Mouse (Mus musculus): ENCODE data around the gene Crebrf. TPM values are rescaled to one million over a fixed set of nuclear protein-coding genes. Genes with fewer than 3 reads are reported as not detected.

Gene Crebrf
- polyA plus RNA-seq, 1 experiment from 2014 or later, result 5.8 TPM

GRCm38 (mm10) chr17:26721802-26722201 lies 6.4 kb downstream of the Crebrf start:
- H3K9me3 ChIP-seq (ENCODE audit: low read length), result no peaks in the 10 kb centered on the region
- H3K36me3 ChIP-seq (replicated peaks; ENCODE audit: insufficient read depth, low read length), result peaks cover 6% of the 10 kb centered on the region; the same call in 1 of the 2 replicates
- TF ChIP-seq CTCF (IDR thresholded peaks at IDR 0.05; ENCODE audit: low read depth), result no peak
- peak; percentile 66 for TF ChIP-seq EP300 (IDR thresholded peaks at IDR 0.05; ENCODE audit: low read depth)
- H3K4me3 ChIP-seq (ENCODE audit: low read depth, low read length), result no peak overlapping the region
- ATAC-seq (no peak), DNase-seq (no peak)
- H3K4me2 ChIP-seq (ENCODE audit: low read depth, low read length), result no peak overlapping the region
- H3K27me3 ChIP-seq (ENCODE audit: insufficient read depth, low read length), result no peaks in the 10 kb centered on the region
- WGBS (ENCODE audit: insufficient replicate concordance), result 48% methylated on average over 2 of the region's 2 CpGs
- H3K27ac ChIP-seq (ENCODE audit: low read depth), result no peak overlapping the region
- peaks cover 21% of the 10 kb centered on the region for H3K4me1 ChIP-seq (ENCODE audit: insufficient read depth)
- no peak overlapping the region for H3K9ac ChIP-seq (replicated peaks)

- Histone ChIP-seq H3K4me3 (ENCODE audit: low read depth, low read length) (no peak overlapping the region), H3K9me3 (ENCODE audit: low read length) (no peaks in the 10 kb centered on the region), H3K4me1 (ENCODE audit: insufficient read depth) (peaks cover 26% of the 10 kb centered on the region), H3K36me3 (replicated peaks; ENCODE audit: insufficient read depth, low read length) (peaks cover 6% of the 10 kb centered on the region; the same call in 1 of the 2 replicates), H3K27ac (ENCODE audit: low read depth) (no peak overlapping the region), H3K4me2 (ENCODE audit: low read depth, low read length) (0 out of 2 replicates have a peak overlapping the region, but pooled peaks have one; percentile 10), H3K27me3 (ENCODE audit: insufficient read depth, low read length) (no peaks in the 10 kb centered on the region), H3K9ac (replicated peaks) (no peak overlapping the region)
- TF ChIP-seq CTCF (IDR thresholded peaks at IDR 0.05; ENCODE audit: low read depth), result no peak
- peak; percentile 80 for TF ChIP-seq EP300 (IDR thresholded peaks at IDR 0.05; ENCODE audit: low read depth)
- ATAC-seq (peak; percentile 21; the same call in 1 of the 2 replicates), DNase-seq (no peak)
- WGBS (ENCODE audit: insufficient replicate concordance), result 14% methylated on average over 1 of the region's 1 CpGs
Measured at GRCm38 (mm10) chr17:26724790-26725189, 9.3 kb downstream of the Crebrf start.

- Histone ChIP-seq H3K4me2 (ENCODE audit: low read depth, low read length) (no peak overlapping the region), H3K9me3 (ENCODE audit: low read length) (no peaks in the 10 kb centered on the region), H3K27ac (ENCODE audit: low read depth) (no peak overlapping the region), H3K36me3 (replicated peaks; ENCODE audit: insufficient read depth, low read length) (no peaks in the 10 kb centered on the region), H3K4me1 (ENCODE audit: insufficient read depth) (peaks cover 19% of the 10 kb centered on the region), H3K4me3 (ENCODE audit: low read depth, low read length) (no peak overlapping the region), H3K9ac (replicated peaks) (no peak overlapping the region), H3K27me3 (ENCODE audit: insufficient read depth, low read length) (no peaks in the 10 kb centered on the region)
- WGBS (ENCODE audit: insufficient replicate concordance), result 59% methylated on average over 1 of the region's 1 CpGs
- ATAC-seq (no peak), DNase-seq (no peak)
- no peak for TF ChIP-seq EP300 (IDR thresholded peaks at IDR 0.05; ENCODE audit: low read depth)
- no peak for TF ChIP-seq CTCF (IDR thresholded peaks at IDR 0.05; ENCODE audit: low read depth)
Measured at GRCm38 (mm10) chr17:26726674-26727073, 11.2 kb downstream of the Crebrf start.

GRCm38 (mm10) chr17:26727110-26727755 lies 11.8 kb downstream of the Crebrf start:
- no peak overlapping the region; the same call in 1 of the 2 replicates for H3K9ac ChIP-seq (replicated peaks)
- H3K27ac ChIP-seq (ENCODE audit: low read depth), result no peak overlapping the region
- H3K4me2 ChIP-seq (ENCODE audit: low read depth, low read length), result no peak overlapping the region
- H3K27me3 ChIP-seq (ENCODE audit: insufficient read depth, low read length), result no peaks in the 10 kb centered on the region
- no peaks in the 10 kb centered on the region for H3K9me3 ChIP-seq (ENCODE audit: low read length)
- 58% methylated on average over 3 of the region's 3 CpGs for whole genome bisulfite sequencing (ENCODE audit: insufficient replicate concordance)
- H3K36me3 ChIP-seq (replicated peaks; ENCODE audit: insufficient read depth, low read length), result no peaks in the 10 kb centered on the region
- H3K4me3 ChIP-seq (ENCODE audit: low read depth, low read length), result no peak overlapping the region
- DNase-seq (no peak), ATAC-seq (no peak)
- TF ChIP-seq EP300 (IDR thresholded peaks at IDR 0.05; ENCODE audit: low read depth) (no peak), CTCF (IDR thresholded peaks at IDR 0.05; ENCODE audit: low read depth) (no peak)
- H3K4me1 ChIP-seq (ENCODE audit: insufficient read depth), result peaks cover 18% of the 10 kb centered on the region

GRCm38 (mm10) chr17:26742581-26742980 lies 27.1 kb downstream of the Crebrf start:
- WGBS (ENCODE audit: insufficient replicate concordance), result 73% methylated on average over 4 of the region's 4 CpGs

GRCm38 (mm10) chr17:26743294-26743693 lies 27.8 kb downstream of the Crebrf start:
- 0 out of 2 replicates have a peak, but pooled peaks have one; percentile 20 for TF ChIP-seq CTCF (IDR thresholded peaks at IDR 0.05; ENCODE audit: low read depth)
- TF ChIP-seq EP300 (IDR thresholded peaks at IDR 0.05; ENCODE audit: low read depth), result no peak
- DNase-seq (no peak), ATAC-seq (no peak)
- no peak overlapping the region for H3K27ac ChIP-seq (ENCODE audit: low read depth)
- WGBS (ENCODE audit: insufficient replicate concordance), result 65% methylated on average over 1 of the region's 1 CpGs
- H3K36me3 ChIP-seq (replicated peaks; ENCODE audit: insufficient read depth, low read length), result peaks cover 6% of the 10 kb centered on the region
- no peak overlapping the region for H3K9ac ChIP-seq (replicated peaks)
- no peak overlapping the region for H3K4me3 ChIP-seq (ENCODE audit: low read depth, low read length)
- H3K4me2 ChIP-seq (ENCODE audit: low read depth, low read length), result no peak overlapping the region
- no peaks in the 10 kb centered on the region for H3K27me3 ChIP-seq (ENCODE audit: insufficient read depth, low read length)
- H3K4me1 ChIP-seq (ENCODE audit: insufficient read depth), result no peaks in the 10 kb centered on the region
- no peaks in the 10 kb centered on the region for H3K9me3 ChIP-seq (ENCODE audit: low read length)

More at GRCm38 (mm10) chr17:26742581-26742980, 27.1 kb downstream of the Crebrf start:
- H3K4me2 ChIP-seq (ENCODE audit: low read depth, low read length), result no peak overlapping the region
- no peak overlapping the region for H3K27ac ChIP-seq (ENCODE audit: low read depth)
- ATAC-seq, result no peak
- H3K36me3 ChIP-seq (replicated peaks; ENCODE audit: insufficient read depth, low read length), result peaks cover 6% of the 10 kb centered on the region
- no peak for TF ChIP-seq EP300 (IDR thresholded peaks at IDR 0.05; ENCODE audit: low read depth)
- TF ChIP-seq CTCF (IDR thresholded peaks at IDR 0.05; ENCODE audit: low read depth), result no peak
- no peak overlapping the region for H3K4me3 ChIP-seq (ENCODE audit: low read depth, low read length)
- DNase-seq, result no peak
- no peaks in the 10 kb centered on the region for H3K9me3 ChIP-seq (ENCODE audit: low read length)
- H3K4me1 ChIP-seq (ENCODE audit: insufficient read depth), result no peaks in the 10 kb centered on the region
- H3K9ac ChIP-seq (replicated peaks), result no peak overlapping the region
- H3K27me3 ChIP-seq (ENCODE audit: insufficient read depth, low read length), result no peaks in the 10 kb centered on the region

Data from liver, postnatal 0 days (tissue).